Mouse (Mus musculus) midbrain, embryonic 11.5 days (tissue): ENCODE results near the gene Gm42417. TPM values are rescaled to one million over a fixed set of nuclear protein-coding genes. Genes with fewer than 3 reads are reported as not detected.

Experiments
- ATAC-seq: fragments of 200-750 bp; cut with Nextera tagmentation; 2 replicates; pipeline ENCODE4 v1.8.0; 2017; ENCODE audit warnings: moderate TSS enrichment, moderate library complexity; ENCODE audit not compliant: low FRiP score
- DNase-seq: peaks from one replicate; pipeline ENCODE4 v3.0.0; 2015; ENCODE audit warnings: low spot score; ENCODE audit errors: missing footprints
- H3K27ac ChIP-seq: fragments of 300-500 bp; sonication (generic); 2 replicates; pipeline ENCODE4 v1.5.1; 2014; ENCODE audit warnings: low read depth, low read length
- H3K27me3 ChIP-seq: fragments of 300-500 bp; sonication (generic); 2 replicates; pipeline ENCODE4 v1.6.1; 2014; ENCODE audit warnings: mild to moderate bottlenecking, low read length, moderate library complexity, mixed read lengths; ENCODE audit not compliant: control insufficient read depth, insufficient read depth
- H3K36me3 ChIP-seq: fragments of 300-500 bp; sonication (generic); 2 replicates; pipeline ENCODE4 v1.6.1; 2014; ENCODE audit warnings: mild to moderate bottlenecking, low read length, moderate library complexity, mixed read lengths; ENCODE audit not compliant: control insufficient read depth, insufficient read depth
- H3K4me1 ChIP-seq: fragments of 300-500 bp; sonication (generic); 2 replicates; pipeline ENCODE4 v1.6.1; 2014; ENCODE audit warnings: low read length; ENCODE audit not compliant: control insufficient read depth, insufficient read depth
- H3K4me2 ChIP-seq: fragments of 300-500 bp; sonication (generic); 2 replicates; pipeline ENCODE4 v1.6.1; 2014; ENCODE audit warnings: mild to moderate bottlenecking, moderate library complexity
- H3K4me3 ChIP-seq: fragments of 300-500 bp; sonication (generic); 2 replicates; pipeline ENCODE4 v1.5.1; 2014; ENCODE audit warnings: low read depth, low read length
- H3K9ac ChIP-seq: fragments of 300-500 bp; sonication (generic); 2 replicates; pipeline ENCODE4 v1.6.1; 2014; ENCODE audit warnings: low read length
- H3K9me3 ChIP-seq: fragments of 300-500 bp; sonication (generic); 2 replicates; pipeline ENCODE4 v1.6.1; 2016; ENCODE audit warnings: low read length; ENCODE audit not compliant: control insufficient read depth
- WGBS: fragments of 180-500 bp; shearing (Covaris S2); extraction: QIAGEN DNeasy Blood & Tissue Kit; methylation state at CpG from one replicate; pipeline ENCODE4 v1.1.7; 2014; 5-methylcytosine and 5-hydroxymethylcytosine counted together
- polyA plus RNA-seq: library from polyadenylated mRNA; unstranded; fragments of >200 nt; fragmentation: Nextera tagmentation; extraction: Ambion mirVana; gene quantifications from 2 replicates; pipeline ENCODE4 v1.2.1, GENCODE M21; 2014

Gene Gm42417
- polyA plus RNA-seq, 1 experiment from 2014 or later, result not detected

- peak overlapping the region; percentile 97; the same call in 1 of the 2 replicates for H3K9ac ChIP-seq
- H3K4me1 ChIP-seq, result peaks cover 28% of the 10 kb centered on the region
These were observed 20.0 kb upstream of the Gm42417 start for GRCm38 (mm10) chr1:36559256-36559655.

GRCm38 (mm10) chr1:36558031-36558993 is 19.1 kb upstream of the Gm42417 start, which contains the start of gene Sema4c:
Sema4c (minus strand) TSS chr1:36558349.
- DNase-seq (peak; percentile 95), ATAC-seq (peak; percentile 71)
- Histone ChIP-seq H3K4me2 (peak within 1 kb of the TSS; percentile 99), H3K9ac (peak within 1 kb of the TSS; percentile 97), H3K9me3 (no peaks in the 10 kb centered on the region), H3K27ac (peak within 1 kb of the TSS; percentile 95), H3K27me3 (no peaks in the 10 kb centered on the region), H3K36me3 (peaks cover 11% of the 10 kb centered on the region), H3K4me1 (peaks cover 30% of the 10 kb centered on the region), H3K4me3 (peak within 1 kb of the TSS; percentile 96)
- WGBS, result under 1% methylated on average over 68 of the region's 69 CpGs

More at GRCm38 (mm10) chr1:36559256-36559655, 20.0 kb upstream of the Gm42417 start:
- no peak overlapping the region for H3K4me3 ChIP-seq
- no peak for ATAC-seq
- 1% methylated on average over 4 of the region's 4 CpGs for WGBS
- no peaks in the 10 kb centered on the region for H3K27me3 ChIP-seq
- H3K36me3 ChIP-seq, result peaks cover 4% of the 10 kb centered on the region; the same call in 1 of the 2 replicates
- peak overlapping the region; percentile 99 for H3K4me2 ChIP-seq
- H3K27ac ChIP-seq, result no peak overlapping the region
- no peaks in the 10 kb centered on the region for H3K9me3 ChIP-seq
- DNase-seq, result no peak

GRCm38 (mm10) chr1:36557457-36558011 is 18.3 kb upstream of the Gm42417 start:
- Histone ChIP-seq H3K36me3 (peaks cover 18% of the 10 kb centered on the region), H3K4me3 (peak overlapping the region; percentile 96), H3K9ac (peak overlapping the region; percentile 97), H3K27ac (peak overlapping the region; percentile 95), H3K9me3 (no peaks in the 10 kb centered on the region), H3K4me1 (peaks cover 30% of the 10 kb centered on the region), H3K4me2 (peak overlapping the region; percentile 99), H3K27me3 (no peaks in the 10 kb centered on the region)
- under 1% methylated on average over 44 of the region's 48 CpGs for WGBS
- DNase-seq, result peak; percentile 98
- peak; percentile 66 for ATAC-seq

- Histone ChIP-seq H3K36me3 (peaks cover 26% of the 10 kb centered on the region), H3K4me1 (peaks cover 30% of the 10 kb centered on the region), H3K27ac (peak overlapping the region; percentile 95), H3K4me2 (peak overlapping the region; percentile 99), H3K9me3 (no peaks in the 10 kb centered on the region), H3K4me3 (peak overlapping the region; percentile 96), H3K9ac (peak overlapping the region; percentile 97), H3K27me3 (no peaks in the 10 kb centered on the region)
- peak; percentile 79 for ATAC-seq
- WGBS, result under 1% methylated on average over 47 of the region's 52 CpGs
- peak; percentile 100 for DNase-seq
These were observed 17.6 kb upstream of the Gm42417 start for GRCm38 (mm10) chr1:36556553-36557456.

GRCm38 (mm10) chr1:36555798-36556395 is 16.7 kb upstream of the Gm42417 start:
- 8% methylated on average over 8 of the region's 8 CpGs for WGBS
- H3K27ac ChIP-seq, result peak overlapping the region; percentile 95
- ATAC-seq, result no peak
- peak overlapping the region; percentile 99 for H3K4me2 ChIP-seq
- peaks cover 31% of the 10 kb centered on the region for H3K36me3 ChIP-seq
- peak overlapping the region; percentile 97 for H3K9ac ChIP-seq
- peak overlapping the region; percentile 96 for H3K4me3 ChIP-seq
- peaks cover 30% of the 10 kb centered on the region for H3K4me1 ChIP-seq
- peak; percentile 94 for DNase-seq
- H3K27me3 ChIP-seq, result no peaks in the 10 kb centered on the region
- no peaks in the 10 kb centered on the region for H3K9me3 ChIP-seq

GRCm38 (mm10) chr1:36554633-36555399 is 15.6 kb upstream of the Gm42417 start:
- Histone ChIP-seq H3K27me3 (no peaks in the 10 kb centered on the region), H3K4me3 (peak overlapping the region; percentile 96), H3K36me3 (peaks cover 38% of the 10 kb centered on the region), H3K4me1 (peaks cover 30% of the 10 kb centered on the region), H3K9me3 (no peaks in the 10 kb centered on the region), H3K4me2 (peak overlapping the region; percentile 99), H3K27ac (no peak overlapping the region; the same call in 1 of the 2 replicates), H3K9ac (peak overlapping the region; percentile 97; the same call in 1 of the 2 replicates)
- ATAC-seq (no peak), DNase-seq (no peak)
- 81% methylated on average over 21 of the region's 21 CpGs for WGBS

- H3K9ac ChIP-seq, result no peak overlapping the region
- H3K4me2 ChIP-seq, result no peak overlapping the region
- peaks cover 46% of the 10 kb centered on the region for H3K36me3 ChIP-seq
- H3K9me3 ChIP-seq, result no peaks in the 10 kb centered on the region
- H3K4me1 ChIP-seq, result peaks cover 28% of the 10 kb centered on the region
- no peaks in the 10 kb centered on the region for H3K27me3 ChIP-seq
- no peak overlapping the region for H3K4me3 ChIP-seq
- ATAC-seq (no peak), DNase-seq (no peak)
- 91% methylated on average over 16 of the region's 16 CpGs for WGBS
- H3K27ac ChIP-seq, result no peak overlapping the region
These were observed 13.3 kb upstream of the Gm42417 start for GRCm38 (mm10) chr1:36552506-36552905.

- ATAC-seq (no peak), DNase-seq (no peak)
- no peak overlapping the region for H3K4me2 ChIP-seq
- no peaks in the 10 kb centered on the region for H3K9me3 ChIP-seq
- H3K36me3 ChIP-seq, result peaks cover 46% of the 10 kb centered on the region
- no peak overlapping the region for H3K27ac ChIP-seq
- H3K9ac ChIP-seq, result no peak overlapping the region
- WGBS, result 89% methylated on average over 17 of the region's 17 CpGs
- no peak overlapping the region for H3K4me3 ChIP-seq
- H3K27me3 ChIP-seq, result no peaks in the 10 kb centered on the region
- peaks cover 30% of the 10 kb centered on the region for H3K4me1 ChIP-seq
These were observed 12.7 kb upstream of the Gm42417 start for GRCm38 (mm10) chr1:36551904-36552303.
